Mouse (Mus musculus): ENCODE data around the gene Gm45021.

Gene Gm45021

DNA sequence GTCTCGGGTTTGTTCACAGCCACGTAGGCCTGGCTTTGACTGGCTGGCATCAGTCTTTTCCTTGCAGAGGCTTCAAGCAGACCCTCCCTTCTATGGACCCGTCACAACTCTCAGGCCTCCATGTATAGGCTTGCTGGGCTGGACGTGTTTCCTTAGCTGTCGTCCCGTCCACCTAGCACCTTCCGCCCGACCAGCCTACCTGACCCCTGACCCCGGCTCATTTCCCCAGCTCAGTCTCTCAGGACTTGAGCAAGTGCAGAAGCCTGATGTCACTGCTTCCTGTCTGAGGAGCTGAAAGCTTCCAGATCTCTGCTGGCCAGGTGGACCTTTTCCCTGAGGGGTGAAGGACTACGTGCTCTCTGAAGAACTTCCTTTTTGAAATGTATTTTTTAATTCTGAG is 16.1 kb upstream of the Gm45021 start:
- no peak for DNase-seq

DNA sequence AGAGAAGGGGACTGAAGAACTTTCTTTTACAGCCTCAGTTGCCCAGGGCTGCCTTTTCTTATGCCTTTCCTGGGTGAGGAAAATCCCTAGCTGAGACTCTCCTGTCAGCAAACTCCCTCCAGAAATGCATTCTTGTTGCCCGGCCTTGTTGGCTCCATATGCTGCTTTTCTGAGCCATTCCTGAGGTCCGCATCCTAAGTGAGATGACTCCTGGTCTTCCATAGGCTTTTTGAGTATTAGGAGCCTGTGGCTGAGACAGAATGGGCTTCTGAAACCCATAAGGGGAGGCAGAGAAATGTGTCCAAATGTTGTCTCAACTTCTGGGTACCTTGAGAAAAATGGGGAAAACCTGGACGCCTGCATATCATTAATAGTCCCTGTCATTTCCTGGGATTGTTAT is 15.4 kb upstream of the Gm45021 start:
- DNase-seq, result no peak

DNA sequence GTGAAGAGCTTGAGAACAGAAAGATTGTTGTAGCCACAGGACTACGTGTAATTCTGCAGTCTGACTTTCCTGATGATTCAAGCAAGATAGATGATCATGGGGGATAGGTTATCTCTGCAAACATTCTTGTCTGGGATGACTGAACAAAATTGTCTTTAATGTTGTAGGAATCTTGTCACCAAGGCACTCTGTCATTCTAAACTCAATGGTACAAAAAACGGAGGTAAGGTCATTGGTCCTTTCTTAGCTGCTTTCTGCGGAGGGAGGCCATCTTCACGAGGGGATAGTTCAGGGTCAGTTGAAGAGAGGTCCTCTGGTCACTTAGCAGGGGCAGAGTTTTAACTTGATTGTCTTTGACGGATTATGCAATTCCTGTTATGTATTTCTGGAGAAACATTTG is 10.7 kb upstream of the Gm45021 start:
- no peak for DNase-seq

DNA sequence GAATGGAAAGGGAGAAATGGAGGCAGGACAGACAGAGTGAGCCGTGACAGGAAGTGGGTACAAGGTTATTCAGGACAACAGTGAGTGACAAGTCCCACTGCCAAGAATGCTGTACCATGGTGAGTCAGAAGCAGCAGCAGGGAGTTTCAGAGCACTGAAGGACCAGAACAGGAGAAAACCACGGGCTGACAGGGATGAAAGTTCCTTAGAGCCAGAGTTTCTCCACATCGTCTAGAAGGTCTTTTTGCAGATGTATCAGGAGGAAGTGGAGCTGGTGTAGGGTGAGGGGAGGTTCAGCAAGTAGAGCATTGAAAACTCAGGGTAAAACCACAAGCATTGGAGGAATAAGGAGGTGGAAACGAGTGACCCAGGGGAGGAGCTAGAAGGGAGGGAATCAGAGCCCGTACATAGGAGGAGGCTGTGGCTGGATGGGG is 10.2 kb upstream of the Gm45021 start:
- no peak for DNase-seq

DNA sequence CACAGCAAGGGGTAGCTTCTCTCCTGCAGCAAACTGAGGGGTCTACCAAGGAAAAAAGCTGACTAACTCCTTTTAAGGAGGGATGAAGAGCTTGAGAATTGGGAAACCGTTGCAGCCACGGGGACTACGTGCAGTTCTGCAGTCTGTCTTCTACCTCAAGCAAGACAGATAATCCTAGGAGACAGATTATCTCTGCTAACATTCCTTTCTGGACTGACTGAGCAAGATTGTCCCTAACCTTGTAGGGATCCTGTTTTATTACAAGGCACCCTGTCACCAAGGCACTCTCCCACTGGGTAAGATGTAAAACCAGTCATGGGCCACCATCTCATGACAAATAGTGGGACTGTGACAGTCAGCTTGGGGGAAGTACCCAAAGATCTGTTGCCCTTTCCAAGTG is 8.2 kb upstream of the Gm45021 start:
- no peak for DNase-seq

DNA sequence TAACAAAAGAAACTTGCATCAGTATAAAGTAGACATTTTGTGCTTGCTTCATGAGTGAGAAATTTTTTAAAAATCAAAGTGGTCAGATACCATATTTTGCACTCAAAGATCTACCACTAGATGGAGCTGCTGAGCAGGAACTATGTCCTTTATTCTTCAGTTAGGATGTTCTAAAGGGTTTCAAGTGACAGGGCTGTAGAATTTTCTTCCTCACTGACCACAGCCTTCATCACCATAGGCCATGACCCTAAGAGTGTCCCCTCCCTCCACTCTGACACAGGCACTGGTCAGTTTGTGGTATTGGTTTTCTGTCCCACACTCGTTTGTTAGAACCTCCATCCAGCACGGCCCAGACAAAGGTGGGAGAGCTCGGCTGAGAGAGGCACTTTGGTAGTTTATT is 7.4 kb upstream of the Gm45021 start:
- DNase-seq, result peak; percentile 35 to 60

DNA sequence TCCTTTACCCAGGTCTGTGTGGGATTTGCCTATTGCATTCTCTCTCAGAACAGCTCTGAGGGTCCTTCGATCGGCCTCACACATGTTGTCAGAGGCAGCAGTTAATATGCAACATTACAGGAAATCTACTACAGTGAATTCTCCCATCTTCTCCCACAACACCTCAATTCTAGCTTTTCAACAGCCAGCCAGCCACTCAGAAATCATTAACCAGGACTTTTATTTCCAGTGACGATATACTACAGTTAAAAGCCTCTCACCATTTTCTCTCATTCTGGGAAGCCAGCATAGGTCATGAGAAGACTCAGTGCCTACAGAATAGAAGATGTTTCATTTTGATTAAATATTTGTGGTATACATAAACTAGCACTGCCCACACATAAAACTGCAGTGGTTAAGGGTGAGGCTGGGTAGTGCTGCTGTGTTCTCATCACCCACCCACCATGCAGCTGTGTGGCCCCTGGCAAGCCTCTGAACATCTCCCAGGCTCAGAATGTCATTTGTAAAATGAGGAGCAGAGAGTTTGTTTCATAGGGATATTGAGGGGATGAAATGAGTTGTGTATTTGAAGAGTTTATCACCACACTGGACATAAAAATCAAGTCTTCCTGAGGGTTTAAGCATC is 1.9 kb downstream of the Gm45021 start:
- no peak for DNase-seq

DNA sequence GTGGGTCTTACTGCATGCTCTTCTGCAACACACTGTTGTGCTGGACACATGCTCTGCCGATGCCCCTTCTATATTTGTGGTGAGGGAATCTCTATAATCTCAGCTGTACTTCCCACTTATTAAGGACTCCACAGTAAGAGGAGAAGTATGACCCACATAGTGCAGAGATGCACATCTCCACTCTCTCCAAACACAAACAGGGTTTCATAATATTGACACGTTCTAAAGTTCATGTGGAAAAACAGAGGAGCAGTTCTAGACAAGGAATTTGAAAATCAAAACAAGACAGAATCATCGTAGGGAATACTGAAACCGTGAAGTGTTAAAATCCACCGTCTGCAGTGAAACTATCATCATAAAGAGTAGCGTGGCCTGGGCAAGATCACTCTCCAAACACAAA is 2.5 kb downstream of the Gm45021 start:
- DNase-seq, result no peak

DNA sequence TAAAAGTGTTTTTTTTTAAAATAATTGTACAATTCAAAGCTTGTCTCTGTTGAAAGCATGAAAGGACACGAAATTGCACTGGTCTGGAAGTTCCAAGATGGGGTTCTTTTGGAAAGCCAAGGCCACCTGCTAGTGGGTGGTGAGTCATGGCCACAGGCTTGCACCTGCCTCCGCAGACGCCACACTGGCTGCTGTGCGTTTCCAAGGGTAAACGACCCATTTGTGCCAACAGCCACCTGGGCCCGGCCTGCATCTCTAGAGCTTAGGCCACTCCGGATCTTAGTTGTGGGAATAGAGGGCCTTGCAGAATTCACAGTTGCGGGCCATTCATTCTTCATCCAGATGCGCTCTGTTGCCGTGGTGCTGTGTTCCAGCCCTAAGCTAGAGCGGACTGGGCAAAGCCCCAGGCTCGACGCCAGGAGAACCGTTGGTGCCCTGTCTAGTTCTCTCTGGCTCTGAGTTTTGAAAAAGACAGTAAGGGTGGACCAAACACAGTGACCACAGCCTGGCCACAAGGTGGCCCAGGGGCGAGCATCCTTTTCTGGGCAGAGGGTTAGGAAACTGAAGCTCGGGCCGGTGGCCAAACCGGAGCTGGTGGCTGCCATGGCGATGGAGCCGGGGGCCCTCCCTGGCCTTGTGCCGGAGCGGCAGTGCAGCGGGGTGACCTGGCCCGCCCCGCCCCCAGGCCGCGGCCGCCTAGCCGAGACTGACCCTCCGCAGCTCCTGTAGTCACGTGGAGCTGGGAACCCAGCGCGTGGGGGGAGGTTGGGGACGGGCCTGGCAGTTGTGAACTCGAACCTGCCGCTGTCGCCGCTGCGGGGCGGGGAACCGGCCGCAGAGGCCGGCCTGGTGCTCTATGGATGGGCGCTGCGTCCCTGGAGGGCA is 4.0 kb downstream of the Gm45021 start, which contains the start of the genes Repin1 and Gm44965:
Gene Repin1 (plus strand): TSS at position 726 of the 885 bp plus-strand sequence.
Gene Gm44965 (plus strand): TSS at position 784 of the 885 bp plus-strand sequence.
- peak; percentile 99 for DNase-seq

DNA sequence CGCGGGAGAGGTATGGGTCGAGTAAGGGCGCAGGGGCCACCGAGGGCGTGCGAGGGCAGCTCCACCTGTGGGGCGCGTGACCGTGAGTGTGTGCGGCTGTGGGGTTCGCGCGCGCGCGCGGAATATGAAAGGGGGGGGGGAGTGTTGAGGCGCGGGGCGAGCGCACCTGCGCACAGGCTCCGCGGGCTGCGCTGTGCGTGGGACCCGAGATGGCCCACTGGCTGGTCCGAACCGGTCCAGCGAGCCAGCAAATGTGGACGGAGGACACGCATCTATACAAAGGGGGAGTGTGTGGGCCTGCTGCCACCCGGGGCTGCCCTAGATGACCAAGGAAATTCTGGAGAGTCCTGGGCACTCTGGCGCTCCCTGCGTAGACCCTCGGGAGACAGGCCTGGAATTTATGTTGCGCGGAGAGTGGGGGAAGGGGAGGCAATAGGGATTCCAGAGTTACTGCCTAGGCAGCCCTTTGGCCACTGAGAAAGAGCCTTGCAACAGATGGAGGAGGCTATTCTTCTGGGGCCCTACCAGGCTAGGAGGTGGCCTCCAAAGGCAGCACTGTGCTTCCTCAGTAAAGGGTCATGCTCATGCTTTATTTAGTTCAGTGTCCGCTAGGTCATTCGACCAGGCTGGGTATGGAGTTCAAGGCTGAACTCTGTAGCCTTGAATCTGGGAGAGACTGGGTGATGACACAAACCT is 4.8 kb downstream of the Gm45021 start:
- DNase-seq, result no peak

DNA sequence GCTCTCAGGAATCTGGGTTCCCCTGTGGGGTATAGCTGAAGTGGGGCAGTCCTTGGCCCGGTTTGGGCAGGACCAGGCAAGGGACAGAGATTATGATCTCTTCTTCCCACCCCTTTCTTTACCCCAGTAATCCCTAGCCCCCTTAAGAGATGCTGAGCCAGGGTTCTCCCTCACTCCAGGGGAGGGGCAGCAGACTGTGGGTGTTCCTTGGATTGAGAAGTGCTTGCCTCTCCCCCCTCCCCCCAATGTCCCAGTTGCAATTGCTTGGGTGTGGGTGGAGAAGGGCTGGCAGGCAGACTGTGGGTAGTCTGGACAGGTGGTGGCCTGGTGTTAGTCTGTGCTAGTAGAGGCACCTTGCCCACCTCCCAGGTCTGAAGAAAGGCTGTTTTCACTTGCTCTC is 5.9 kb downstream of the Gm45021 start:
- peak; percentile 40 to 59 for DNase-seq

DNA sequence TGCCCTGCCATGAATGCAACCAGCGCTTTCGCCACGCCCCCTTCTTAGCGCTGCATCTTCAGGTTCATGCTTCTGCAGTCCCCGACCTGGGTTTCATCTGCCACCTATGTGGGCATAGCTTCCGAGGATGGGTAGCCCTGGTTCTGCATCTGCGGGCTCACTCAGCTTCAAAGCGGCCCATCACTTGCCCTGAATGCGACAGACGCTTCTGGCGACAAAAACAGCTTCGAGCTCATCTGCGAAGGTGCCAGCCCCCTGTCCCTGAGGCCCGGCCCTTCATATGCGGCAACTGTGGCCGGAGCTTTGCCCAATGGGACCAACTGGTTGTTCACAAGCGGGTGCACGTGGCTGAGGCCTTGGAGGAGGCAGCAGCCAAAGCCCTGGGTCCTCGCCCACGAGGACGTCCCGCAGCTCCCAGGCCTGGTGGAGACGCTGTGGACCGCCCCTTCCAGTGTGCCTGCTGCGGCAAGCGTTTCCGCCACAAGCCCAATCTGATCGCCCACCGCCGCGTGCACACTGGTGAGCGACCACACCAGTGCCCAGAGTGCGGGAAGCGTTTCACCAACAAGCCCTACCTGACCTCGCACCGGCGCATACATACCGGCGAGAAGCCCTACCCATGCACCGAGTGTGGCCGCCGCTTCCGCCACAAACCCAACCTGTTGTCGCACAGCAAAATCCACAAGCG is 7.3 kb downstream of the Gm45021 start:
- DNase-seq, result peak in 1 of 2 experiments; percentile 27

DNA sequence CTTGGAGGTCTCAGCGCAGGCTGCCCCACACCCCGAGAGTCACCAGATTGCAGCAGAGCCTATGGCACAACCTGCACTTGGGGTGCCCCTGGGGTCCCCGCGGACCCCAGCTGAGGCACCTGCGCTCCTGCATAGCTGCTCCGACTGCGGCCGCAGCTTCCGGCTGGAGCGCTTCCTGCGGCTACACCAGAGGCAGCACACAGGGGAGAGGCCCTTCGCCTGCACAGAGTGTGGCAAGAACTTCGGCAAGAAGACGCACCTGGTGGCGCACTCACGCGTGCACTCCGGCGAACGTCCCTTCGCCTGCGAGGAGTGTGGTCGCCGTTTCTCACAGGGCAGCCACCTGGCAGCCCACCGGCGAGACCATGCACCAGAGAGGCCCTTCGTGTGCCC is 7.8 kb downstream of the Gm45021 start:
- DNase-seq, result no peak

DNA sequence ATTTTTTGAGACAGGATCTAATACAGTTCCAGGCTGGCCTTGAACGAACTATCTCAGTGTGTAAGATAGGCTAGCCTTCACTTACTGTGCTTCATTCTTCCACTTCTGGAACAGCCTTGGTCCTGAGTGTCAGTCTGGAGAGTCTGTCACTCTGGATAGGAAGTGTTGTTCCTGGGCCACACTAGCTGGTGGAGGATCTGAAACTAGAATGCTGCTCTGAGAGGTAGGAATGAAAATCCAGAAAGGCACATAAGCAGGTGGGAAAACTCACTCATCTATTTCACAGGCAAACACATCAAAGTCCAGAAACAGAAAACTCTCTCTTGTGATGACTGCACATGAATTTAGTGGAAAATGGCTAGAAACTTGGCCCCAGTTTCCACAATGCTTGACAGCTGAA is 11.2 kb downstream of the Gm45021 start:
- no peak for DNase-seq

DNA sequence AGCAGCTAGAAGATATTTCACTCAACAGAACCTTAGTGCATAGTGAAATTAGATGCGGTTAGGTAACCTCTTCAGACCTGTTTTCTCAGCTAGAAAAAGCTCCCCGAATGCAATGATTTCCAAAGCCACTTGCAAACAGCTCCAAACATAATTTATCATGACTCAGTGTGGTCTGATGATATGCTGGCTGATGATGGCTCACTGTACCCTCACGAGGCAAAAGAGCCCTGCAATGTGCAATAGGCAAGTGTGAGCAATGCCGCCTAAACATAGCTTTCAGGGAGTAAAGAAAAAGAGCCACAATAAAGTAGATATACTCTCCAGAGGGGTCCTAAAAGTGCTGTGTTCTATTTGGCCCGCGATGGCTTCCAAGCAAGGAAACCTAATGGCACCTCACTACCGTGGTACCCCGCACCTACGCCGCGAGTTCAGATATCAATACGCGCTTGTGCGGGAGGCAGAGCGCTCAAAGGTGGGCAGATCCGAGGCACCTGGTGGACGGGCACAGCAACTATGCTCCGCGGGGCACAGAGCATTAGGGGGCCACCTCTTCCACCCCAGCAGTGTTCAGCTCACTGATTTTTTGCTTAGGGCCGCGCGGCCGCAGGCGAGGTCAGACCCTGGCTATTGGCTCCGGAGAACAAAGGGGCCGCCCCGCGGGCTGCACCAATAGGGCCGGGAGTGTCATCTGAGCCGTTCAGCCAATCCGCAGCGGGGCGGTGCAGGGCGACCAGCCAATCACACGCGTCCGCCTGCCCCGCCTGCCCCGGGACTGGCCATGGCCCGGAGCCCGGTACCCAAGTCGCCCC is 12.1 kb downstream of the Gm45021 start, which contains the start of gene Zfp775:
Gene Zfp775 (plus strand): TSS at position 793 of the 809 bp plus-strand sequence.
- DNase-seq, result peak; percentile 99

DNA sequence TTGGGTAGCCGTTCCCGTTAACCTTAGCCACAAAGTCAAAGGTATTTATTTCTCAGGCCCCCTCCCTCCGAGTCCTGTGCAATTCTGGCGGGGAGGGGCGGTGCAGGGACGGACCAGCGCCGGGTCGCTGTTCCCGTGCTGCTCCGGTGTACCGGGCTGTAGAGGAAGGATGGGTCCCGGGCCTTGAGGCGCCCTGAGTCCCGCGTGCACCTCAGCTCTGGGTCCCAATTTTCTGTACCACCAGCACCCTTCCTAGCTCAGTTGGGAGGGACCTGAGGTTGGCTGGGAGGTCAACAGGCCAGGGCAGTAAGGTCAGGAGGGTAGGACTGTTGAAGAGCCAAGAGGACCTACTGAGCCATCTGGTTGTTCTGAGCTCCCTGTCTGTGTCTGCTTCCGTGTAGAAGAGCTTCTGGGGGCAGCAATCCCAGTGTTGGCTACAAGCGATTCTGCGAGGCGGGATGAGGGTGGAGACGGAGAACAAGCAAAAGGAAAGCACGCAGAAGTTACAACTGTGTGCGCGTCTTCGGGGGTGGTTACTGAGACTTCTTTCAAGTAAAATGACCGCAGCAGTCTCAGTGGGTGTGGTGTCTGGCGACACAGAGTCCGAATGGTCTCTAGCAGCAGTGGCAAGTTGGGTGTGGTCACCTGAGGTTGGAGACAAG is 12.8 kb downstream of the Gm45021 start:
- DNase-seq, result peak in 1 of 2 experiments; percentile 64

DNA sequence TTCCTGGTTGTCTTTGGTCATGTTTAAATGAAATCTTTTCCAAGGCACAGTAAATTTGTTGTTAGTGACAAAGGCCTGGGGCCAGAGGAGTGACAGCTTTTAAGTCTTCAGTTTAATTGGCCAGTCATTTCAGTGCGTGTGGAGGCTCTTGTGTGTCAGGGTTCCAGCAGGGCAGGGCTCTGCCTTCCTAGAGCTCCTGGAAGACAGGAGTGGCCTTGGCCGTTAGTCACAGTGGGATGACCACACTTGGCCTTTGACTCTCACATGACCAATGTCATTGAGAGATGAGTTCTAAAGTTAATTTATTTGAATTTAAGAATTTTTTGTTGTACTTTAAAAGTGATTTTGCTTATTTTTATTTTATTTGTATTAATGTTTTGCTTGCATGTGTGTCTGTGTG is 18.7 kb downstream of the Gm45021 start:
- no peak for DNase-seq

DNA sequence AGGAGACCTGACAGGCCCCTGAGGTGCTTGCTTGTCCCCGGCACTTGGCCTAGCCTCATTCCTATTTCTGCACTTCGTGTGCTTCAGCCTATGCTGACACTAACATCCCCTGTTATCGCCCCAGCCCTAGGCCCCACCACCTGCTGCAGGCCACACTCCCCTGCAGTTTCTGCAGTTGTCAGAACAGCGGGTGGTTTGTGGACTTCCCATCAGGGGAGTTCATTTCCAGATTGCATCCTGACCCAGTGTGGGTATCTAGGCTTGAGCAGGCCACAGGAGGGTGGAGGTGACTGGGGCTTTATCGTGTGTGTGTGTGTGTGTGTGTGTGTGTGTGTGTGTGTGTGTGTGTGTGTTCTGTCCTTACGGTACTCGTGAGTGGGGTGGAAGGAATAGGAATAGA is 20.1 kb downstream of the Gm45021 start:
- peak; percentile 38 to 50 for DNase-seq

DNA sequence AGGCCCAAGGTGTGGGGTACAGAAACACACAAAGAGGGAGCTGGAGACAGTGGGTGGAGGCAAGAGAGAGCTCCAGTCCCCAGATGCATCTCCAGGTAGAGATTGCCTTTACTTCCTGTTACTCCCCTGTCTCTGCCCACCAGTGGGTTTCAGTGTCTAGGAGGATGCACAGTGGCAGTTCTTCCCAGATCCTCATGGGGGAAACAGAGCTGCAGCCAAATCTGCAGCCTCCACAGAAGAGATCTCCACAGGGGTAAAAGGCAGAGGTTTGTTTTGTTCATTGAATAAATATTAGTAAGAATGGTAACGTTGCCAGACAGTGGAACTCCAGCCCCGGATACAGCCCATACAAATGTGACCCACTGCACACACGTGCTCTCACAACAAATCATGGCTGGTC is 21.2 kb downstream of the Gm45021 start:
- no peak for DNase-seq

DNA sequence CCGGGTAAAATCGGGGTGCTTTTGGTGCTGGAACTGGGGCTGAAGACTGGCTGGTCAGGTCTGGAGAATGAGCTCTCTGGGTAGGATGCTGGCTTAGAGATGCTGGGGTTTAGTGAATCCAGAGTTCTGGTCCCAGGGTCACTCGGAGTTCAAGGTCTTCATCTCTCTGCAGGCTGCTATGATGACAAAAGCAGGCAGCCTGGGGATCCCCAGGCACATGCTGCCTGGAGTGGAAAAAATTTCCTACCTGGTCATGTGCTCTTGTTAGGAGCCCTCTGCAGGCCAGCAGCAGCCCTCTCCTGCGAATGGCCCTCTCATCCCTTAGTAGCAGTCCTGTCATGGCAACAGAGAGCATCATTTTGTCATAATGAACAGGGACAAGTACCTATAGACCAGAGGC is 24.1 kb downstream of the Gm45021 start:
- DNase-seq, result no peak

DNA sequence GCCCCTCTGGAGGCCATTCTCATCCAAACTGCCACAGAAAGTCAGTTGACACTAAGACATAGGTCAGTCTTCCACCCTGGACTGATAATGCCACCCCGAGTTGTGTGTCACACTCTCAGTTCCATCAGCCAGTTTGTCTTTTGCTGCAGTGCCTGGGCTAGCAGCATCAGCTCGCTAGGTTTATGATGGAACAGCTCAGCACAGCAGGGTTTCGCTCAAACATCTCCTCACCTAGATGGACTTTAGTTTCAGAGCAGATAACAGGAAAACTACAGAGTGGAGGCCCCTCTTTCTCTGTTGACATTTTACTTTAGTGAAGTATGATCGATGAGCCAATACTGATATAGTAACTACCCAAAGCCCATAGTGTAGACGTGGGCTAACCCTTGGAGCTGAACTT is 25.3 kb downstream of the Gm45021 start:
- no peak for DNase-seq

Data from cerebellum, postnatal 25 days (tissue).